Mouse (Mus musculus): ENCODE results near the gene Smg7. TPM values are rescaled to one million over a fixed set of nuclear protein-coding genes. Genes with fewer than 3 reads are reported as not detected.
A peak's percentile ranks its signal among the peaks of the same experiment; 100 is the strongest.

Smg7 gene
- 0.29 and 0.33 TPM in 2 replicates for polyA plus RNA-seq (2012)

GRCm38 (mm10) chr1:152901765-152902664, at the start of gene Smg7:
Gene Smg7, minus strand, starts transcription at chr1:152902646.
- no peak for TF ChIP-seq GATA1 (IDR thresholded peaks at IDR 0.05; ENCODE audit: low read length)
- TF ChIP-seq TAL1 (IDR thresholded peaks at IDR 0.05; ENCODE audit: low read length), result no peak
- H3K9me3 ChIP-seq (ENCODE audit: control insufficient read depth, low read length), result no peaks in the 10 kb centered on the region
- 0 out of 2 replicates have a peak, but pooled peaks cover 2% of the 10 kb centered on the region for H3K27me3 ChIP-seq (ENCODE audit: control insufficient read depth)
- H3K4me3 ChIP-seq (replicated peaks), result peak within 1 kb of the TSS; percentile 87
- peaks cover 19% of the 10 kb centered on the region for H3K36me3 ChIP-seq (ENCODE audit: control insufficient read depth)
- peaks cover 37% of the 10 kb centered on the region for H3K4me1 ChIP-seq (ENCODE audit: control insufficient read depth)

DNA sequence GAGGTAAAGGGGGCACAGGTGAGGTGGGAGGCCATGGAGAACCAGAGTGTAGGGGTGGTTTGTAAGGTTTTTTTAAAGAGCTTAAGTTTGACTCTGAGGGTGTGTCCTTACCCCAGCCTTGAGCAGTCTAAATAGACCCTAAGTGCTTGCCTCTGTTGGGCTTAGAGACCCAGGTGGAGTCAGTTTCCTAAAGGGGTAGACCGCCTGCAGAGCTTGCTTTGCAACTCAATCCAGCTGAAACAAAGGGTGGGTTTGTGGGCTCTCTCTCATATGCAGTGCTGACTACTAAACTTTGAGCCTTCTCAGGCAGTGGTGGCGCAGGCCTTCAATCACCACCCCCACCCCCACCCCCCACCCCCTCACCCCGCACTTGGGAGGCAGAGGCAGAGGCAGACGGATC, 40.5 kb upstream of the Smg7 start:
- H3K4me3 ChIP-seq (replicated peaks), result no peak overlapping the region

GRCm38 (mm10) chr1:152936365-152936764, 33.9 kb upstream of the Smg7 start:
- H3K9me3 ChIP-seq (ENCODE audit: control insufficient read depth, low read length), result no peaks in the 10 kb centered on the region
- no peaks in the 10 kb centered on the region for H3K36me3 ChIP-seq (ENCODE audit: control insufficient read depth)
- TF ChIP-seq GATA1 (IDR thresholded peaks at IDR 0.05; ENCODE audit: low read length), result no peak
- TF ChIP-seq TAL1 (IDR thresholded peaks at IDR 0.05; ENCODE audit: low read length), result no peak
- H3K27me3 ChIP-seq (ENCODE audit: control insufficient read depth), result no peaks in the 10 kb centered on the region
- no peaks in the 10 kb centered on the region for H3K4me1 ChIP-seq (ENCODE audit: control insufficient read depth)
- no peak overlapping the region for H3K4me3 ChIP-seq (replicated peaks)

More for the DNA sequence above, 40.5 kb upstream of the Smg7 start:
- Histone ChIP-seq H3K4me1 (ENCODE audit: control insufficient read depth) (no peaks in the 10 kb centered on the region), H3K27me3 (ENCODE audit: control insufficient read depth) (no peaks in the 10 kb centered on the region), H3K36me3 (ENCODE audit: control insufficient read depth) (no peaks in the 10 kb centered on the region), H3K9me3 (ENCODE audit: control insufficient read depth, low read length) (no peaks in the 10 kb centered on the region)
- TF ChIP-seq TAL1 (IDR thresholded peaks at IDR 0.05; ENCODE audit: low read length) (no peak), GATA1 (IDR thresholded peaks at IDR 0.05; ENCODE audit: low read length) (no peak)

DNA sequence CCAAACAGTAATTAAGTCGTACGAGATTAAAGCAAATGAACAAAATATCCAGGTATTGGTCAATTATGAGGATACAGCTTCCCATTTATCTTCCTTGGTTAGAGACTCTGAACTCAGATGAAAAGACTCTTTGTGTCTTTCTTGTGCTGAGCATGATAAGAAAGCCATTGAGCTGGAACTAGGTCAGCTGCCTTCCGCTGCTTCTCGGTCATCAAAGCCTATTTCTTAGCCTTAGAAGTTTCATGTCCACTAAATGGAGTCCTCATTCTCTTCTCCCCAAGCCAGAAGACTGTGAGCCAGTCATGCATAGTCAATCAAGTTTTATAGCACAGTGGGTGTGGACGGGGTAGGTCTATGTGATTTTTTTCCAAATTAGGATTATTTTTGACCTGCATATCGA, 33.0 kb upstream of the Smg7 start:
- no peak overlapping the region for H3K4me3 ChIP-seq (replicated peaks)
- H3K9me3 ChIP-seq (ENCODE audit: control insufficient read depth, low read length), result no peaks in the 10 kb centered on the region
- H3K27me3 ChIP-seq (ENCODE audit: control insufficient read depth), result no peaks in the 10 kb centered on the region
- TF ChIP-seq GATA1 (IDR thresholded peaks at IDR 0.05; ENCODE audit: low read length), result no peak
- TF ChIP-seq TAL1 (IDR thresholded peaks at IDR 0.05; ENCODE audit: low read length), result no peak
- no peaks in the 10 kb centered on the region for H3K4me1 ChIP-seq (ENCODE audit: control insufficient read depth)
- H3K36me3 ChIP-seq (ENCODE audit: control insufficient read depth), result no peaks in the 10 kb centered on the region

DNA sequence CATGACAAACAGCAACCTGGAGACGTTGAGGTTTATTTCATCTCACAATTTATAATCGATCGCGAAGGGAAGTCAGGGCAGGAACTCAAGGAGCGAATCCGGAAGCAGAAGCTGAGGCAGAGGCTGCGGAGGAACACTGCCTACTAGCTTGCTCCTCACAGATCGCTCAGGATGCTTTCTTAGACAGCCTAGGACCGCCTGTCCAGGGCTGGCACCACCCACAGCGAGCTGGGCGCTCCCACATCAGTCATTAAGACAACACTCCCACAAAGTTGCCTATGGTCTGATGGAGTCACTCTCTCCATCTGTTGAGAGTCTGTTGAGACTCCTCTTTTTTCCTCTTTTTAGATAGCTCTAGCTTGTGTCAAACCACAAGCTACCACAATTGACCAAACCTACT, 31.5 kb upstream of the Smg7 start:
- H3K36me3 ChIP-seq (ENCODE audit: control insufficient read depth), result no peaks in the 10 kb centered on the region
- no peak overlapping the region for H3K4me3 ChIP-seq (replicated peaks)
- no peaks in the 10 kb centered on the region for H3K27me3 ChIP-seq (ENCODE audit: control insufficient read depth)
- TF ChIP-seq GATA1 (IDR thresholded peaks at IDR 0.05; ENCODE audit: low read length) (no peak), TAL1 (IDR thresholded peaks at IDR 0.05; ENCODE audit: low read length) (no peak)
- no peaks in the 10 kb centered on the region for H3K4me1 ChIP-seq (ENCODE audit: control insufficient read depth)
- no peaks in the 10 kb centered on the region for H3K9me3 ChIP-seq (ENCODE audit: control insufficient read depth, low read length)

- Histone ChIP-seq H3K4me3 (replicated peaks) (no peak overlapping the region), H3K27me3 (ENCODE audit: control insufficient read depth) (no peaks in the 10 kb centered on the region), H3K9me3 (ENCODE audit: control insufficient read depth, low read length) (no peaks in the 10 kb centered on the region), H3K4me1 (ENCODE audit: control insufficient read depth) (no peaks in the 10 kb centered on the region), H3K36me3 (ENCODE audit: control insufficient read depth) (no peaks in the 10 kb centered on the region)
- TF ChIP-seq TAL1 (IDR thresholded peaks at IDR 0.05; ENCODE audit: low read length) (no peak), GATA1 (IDR thresholded peaks at IDR 0.05; ENCODE audit: low read length) (no peak)
Observed at GRCm38 (mm10) chr1:152921786-152922185, 19.3 kb upstream of the Smg7 start.

GRCm38 (mm10) chr1:152917626-152918025, 15.2 kb upstream of the Smg7 start:
- H3K4me3 ChIP-seq (replicated peaks), result no peak overlapping the region
- H3K36me3 ChIP-seq (ENCODE audit: control insufficient read depth), result no peaks in the 10 kb centered on the region
- TF ChIP-seq TAL1 (IDR thresholded peaks at IDR 0.05; ENCODE audit: low read length), result no peak
- TF ChIP-seq GATA1 (IDR thresholded peaks at IDR 0.05; ENCODE audit: low read length), result no peak
- no peaks in the 10 kb centered on the region for H3K27me3 ChIP-seq (ENCODE audit: control insufficient read depth)
- no peaks in the 10 kb centered on the region for H3K9me3 ChIP-seq (ENCODE audit: control insufficient read depth, low read length)
- no peaks in the 10 kb centered on the region for H3K4me1 ChIP-seq (ENCODE audit: control insufficient read depth)

- TF ChIP-seq TAL1 (IDR thresholded peaks at IDR 0.05; ENCODE audit: low read length) (no peak), GATA1 (IDR thresholded peaks at IDR 0.05; ENCODE audit: low read length) (no peak)
- Histone ChIP-seq H3K9me3 (ENCODE audit: control insufficient read depth, low read length) (no peaks in the 10 kb centered on the region), H3K27me3 (ENCODE audit: control insufficient read depth) (no peaks in the 10 kb centered on the region), H3K4me1 (ENCODE audit: control insufficient read depth) (no peaks in the 10 kb centered on the region), H3K4me3 (replicated peaks) (no peak overlapping the region), H3K36me3 (ENCODE audit: control insufficient read depth) (no peaks in the 10 kb centered on the region)
Observed at GRCm38 (mm10) chr1:152916936-152917335, 14.5 kb upstream of the Smg7 start.

- Histone ChIP-seq H3K36me3 (ENCODE audit: control insufficient read depth) (no peaks in the 10 kb centered on the region), H3K4me1 (ENCODE audit: control insufficient read depth) (no peaks in the 10 kb centered on the region), H3K27me3 (ENCODE audit: control insufficient read depth) (no peaks in the 10 kb centered on the region), H3K9me3 (ENCODE audit: control insufficient read depth, low read length) (no peaks in the 10 kb centered on the region), H3K4me3 (replicated peaks) (no peak overlapping the region)
- TF ChIP-seq GATA1 (IDR thresholded peaks at IDR 0.05; ENCODE audit: low read length) (no peak), TAL1 (IDR thresholded peaks at IDR 0.05; ENCODE audit: low read length) (no peak)
Observed at GRCm38 (mm10) chr1:152915766-152916165, 13.3 kb upstream of the Smg7 start.
